Mouse (Mus musculus): Measurements from ENCODE around the gene Atg16l2.

The Atg16l2 gene

DNA sequence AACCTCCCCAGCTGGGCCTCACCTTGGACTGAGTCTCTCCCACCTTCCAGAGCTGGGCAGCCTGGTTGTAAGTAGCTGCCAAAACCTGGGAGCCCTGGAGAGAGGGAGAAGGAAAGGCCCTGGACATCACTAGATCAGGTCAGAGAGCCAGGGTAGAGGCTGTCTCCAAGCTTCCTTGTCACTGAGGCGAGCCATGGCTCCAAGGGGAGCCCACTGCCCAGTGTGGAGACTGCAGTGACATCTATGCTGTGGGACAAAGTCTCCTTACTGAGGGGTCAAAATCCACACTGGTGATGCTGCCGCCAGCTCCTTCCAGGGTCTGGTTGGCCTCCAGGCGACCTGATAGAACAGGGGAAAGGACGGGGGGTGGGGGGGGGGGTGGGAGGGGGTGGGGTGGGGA is 10.0 kb downstream of the Atg16l2 start:
- in situ Hi-C loops (cut with MseI, MboI), result no loop called here

DNA sequence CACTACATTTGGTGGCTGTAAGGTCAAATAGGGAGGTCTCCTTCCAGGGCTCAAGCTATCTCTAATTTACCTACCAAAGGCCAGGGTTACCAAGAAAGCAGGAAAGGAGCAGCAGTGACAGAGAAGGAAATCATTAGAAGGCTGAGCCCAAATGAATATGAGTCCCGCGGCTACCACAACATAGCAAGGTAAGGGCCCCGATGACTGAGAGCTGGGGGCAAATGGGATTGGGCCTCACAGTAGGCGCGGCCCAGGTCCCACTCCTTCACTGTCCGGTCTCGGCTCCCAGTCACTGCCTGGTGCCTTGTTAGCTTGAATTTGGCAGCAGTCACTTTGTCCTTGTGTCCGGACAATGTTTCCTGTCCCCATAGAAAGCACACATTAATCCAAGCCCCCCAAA is 10.4 kb downstream of the Atg16l2 start:
- in situ Hi-C loops (cut with MseI, MboI), result no loop called here

DNA sequence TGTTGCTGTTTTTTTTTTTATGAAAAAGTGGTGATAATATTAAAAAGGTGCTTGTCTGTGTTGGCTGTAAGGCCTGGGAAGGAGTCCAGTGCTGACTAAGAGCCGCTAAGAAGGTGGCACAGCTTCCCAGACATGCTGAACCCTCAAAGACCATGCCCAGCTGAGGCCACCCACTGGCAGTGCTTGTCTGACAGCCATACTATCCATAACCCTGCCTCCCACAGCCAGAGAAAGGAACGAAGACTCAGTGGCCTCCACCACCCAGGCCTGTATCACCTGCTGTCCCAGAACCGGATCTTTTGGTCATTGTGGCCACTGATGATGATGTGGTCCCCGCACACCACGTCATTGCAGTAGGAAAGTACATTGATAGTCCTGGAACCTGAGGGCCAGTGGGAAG is 10.8 kb downstream of the Atg16l2 start:
- in situ Hi-C loops (cut with MseI, MboI), result no loop called here

DNA sequence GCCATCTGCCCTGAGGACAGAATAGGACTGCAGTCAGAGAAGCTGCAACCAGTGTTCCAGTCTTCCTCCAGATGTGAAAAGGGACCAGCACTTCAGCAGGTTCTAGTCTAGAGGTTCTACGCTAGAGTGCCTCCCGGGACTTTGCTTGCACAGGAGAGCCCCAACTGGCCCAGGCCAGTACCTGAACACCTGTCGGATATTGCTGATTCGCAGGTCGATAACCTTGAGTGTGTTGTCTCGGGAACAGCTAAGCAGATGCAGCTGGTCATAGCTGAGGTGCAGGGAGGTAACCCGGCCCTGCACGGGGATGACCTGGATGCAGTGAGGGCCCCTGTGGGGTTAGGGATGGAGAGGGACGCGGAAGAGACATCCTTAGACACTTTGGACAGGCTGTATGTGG is 11.7 kb downstream of the Atg16l2 start:
- in situ Hi-C loops (cut with MseI, MboI), result no loop called here

DNA sequence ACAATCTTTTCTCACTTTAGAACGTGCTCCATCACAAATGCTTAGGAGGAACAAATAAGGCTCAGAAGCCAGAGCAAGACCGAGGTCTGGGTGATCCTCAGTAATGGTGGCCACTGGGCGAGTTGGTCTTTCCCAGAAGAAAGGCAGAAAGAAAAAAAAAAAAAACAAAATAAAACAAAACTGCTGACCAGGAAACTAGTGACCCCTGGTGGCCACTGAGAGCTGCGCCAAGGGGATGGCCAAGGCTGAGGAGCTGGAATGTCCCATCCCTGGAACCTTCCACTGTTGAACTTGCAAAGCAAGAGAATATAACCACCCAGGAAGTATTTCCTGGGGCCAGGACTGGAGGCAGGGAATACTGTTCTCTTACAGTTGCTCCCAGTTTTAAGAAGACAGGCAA is 13.6 kb downstream of the Atg16l2 start:
- in situ Hi-C loops (cut with MseI, MboI), result loop anchor here (10.0 kb wide), 1 partner anchor 224 kb away; no protein-coding TSS in a partner anchor

DNA sequence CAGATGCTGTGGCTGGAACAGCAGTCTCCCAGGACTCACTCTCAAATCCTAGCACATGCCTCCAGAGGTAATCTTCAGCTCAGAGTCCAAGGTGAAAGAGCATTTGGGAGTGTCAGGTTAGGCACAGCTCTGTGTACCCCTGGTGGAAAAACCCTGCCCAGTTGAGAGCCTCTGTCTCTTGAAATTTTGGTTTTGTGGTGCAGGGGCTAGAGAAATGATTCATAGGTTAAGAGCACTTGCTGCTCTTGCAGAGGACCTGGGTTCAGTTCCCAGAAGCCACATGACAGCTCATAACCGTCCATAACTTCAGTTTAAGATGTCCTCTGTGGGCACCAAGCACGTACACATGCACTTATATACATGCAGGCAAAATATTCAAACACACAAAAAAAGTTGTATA is 14.2 kb downstream of the Atg16l2 start:
- in situ Hi-C loops (cut with MseI, MboI), result loop anchor here (10.0 kb wide), 1 partner anchor 223 kb away; no protein-coding TSS in a partner anchor

DNA sequence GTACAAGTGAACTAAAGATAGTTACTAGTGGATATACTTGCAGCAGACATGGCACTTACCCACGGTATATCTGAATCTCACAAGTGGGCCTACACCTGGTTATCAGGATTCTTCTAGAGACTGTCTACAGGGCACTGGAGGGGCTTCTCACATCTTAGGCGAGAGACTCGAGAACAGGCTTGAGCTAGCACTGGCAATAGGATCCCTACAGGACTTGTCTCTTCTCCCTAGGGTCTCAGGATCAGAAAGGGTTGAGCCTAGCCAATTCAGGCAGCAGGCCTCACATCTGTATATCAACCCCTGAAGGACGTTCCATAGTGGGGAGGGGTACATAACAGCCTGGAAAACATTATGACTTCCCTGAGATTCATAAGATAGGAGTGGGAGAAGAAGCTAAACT is 15.2 kb downstream of the Atg16l2 start:
- in situ Hi-C loops (cut with MseI, MboI), result loop anchor here (10.0 kb wide), 1 partner anchor 222 kb away; no protein-coding TSS in a partner anchor

DNA sequence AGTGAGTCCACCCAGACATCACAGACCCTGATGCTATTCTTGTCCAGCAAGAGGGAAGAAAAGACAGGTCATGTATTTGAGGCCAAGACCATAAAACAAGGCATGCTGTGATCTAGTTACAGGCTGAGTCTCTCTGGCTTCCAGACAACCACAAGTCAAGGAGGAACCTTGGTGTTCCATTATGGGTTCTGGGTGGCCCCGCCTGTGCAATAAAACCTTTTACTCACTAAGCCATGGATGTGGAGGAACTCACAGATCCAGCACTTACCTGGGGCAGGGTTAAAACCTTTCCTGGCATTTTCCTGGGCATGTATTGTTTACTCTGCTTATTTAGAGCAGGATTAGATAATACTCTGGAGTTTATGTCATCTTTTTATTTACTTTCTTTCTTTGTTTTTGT is 17.5 kb downstream of the Atg16l2 start:
- in situ Hi-C loops (cut with MseI, MboI), result loop anchor here (10.0 kb wide), 1 partner anchor 220 kb away; no protein-coding TSS in a partner anchor

GRCm38 (mm10) chr7:101282721-101283120 is 19.3 kb downstream of the Atg16l2 start:
- in situ Hi-C loops (cut with MseI, MboI), result loop anchor here (10.0 kb wide), 1 partner anchor 218 kb away; no protein-coding TSS in a partner anchor

GRCm38 (mm10) chr7:101272466-101273160 is 29.4 kb downstream of the Atg16l2 start:
- in situ Hi-C loops (cut with MseI, MboI), result no loop called here

DNA sequence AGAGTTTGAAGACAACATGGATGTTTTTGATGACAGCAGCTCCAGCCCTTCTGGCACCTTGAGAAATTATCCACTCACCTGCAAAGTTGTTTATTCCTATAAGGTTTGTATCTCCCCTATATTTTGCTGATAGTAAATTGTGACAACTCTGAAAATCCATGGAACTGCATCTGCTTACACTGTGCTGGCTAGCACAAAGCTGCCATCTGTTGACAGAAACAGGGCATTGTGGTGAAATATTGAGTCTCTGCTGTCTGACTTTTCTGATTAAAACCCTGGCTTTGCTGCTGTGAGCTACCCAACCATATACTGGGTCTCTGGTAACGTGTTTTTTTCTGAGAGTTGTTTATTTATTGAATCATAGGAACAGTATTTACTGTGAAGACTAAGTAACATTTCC is 30.4 kb downstream of the Atg16l2 start:
- in situ Hi-C loops (cut with MseI, MboI), result no loop called here

GRCm38 (mm10) chr7:101267457-101268259 is 34.4 kb downstream of the Atg16l2 start:
- in situ Hi-C loops (cut with MseI, MboI), result no loop called here

- in situ Hi-C loops (cut with MseI, MboI), result no loop called here
Measured at GRCm38 (mm10) chr7:101263511-101263910, 38.5 kb downstream of the Atg16l2 start.

GRCm38 (mm10) chr7:101261941-101262546 is 40.0 kb downstream of the Atg16l2 start:
- in situ Hi-C loops (cut with MseI, MboI), result no loop called here

- in situ Hi-C loops (cut with MseI, MboI), result no loop called here
Measured at GRCm38 (mm10) chr7:101258482-101258881, 43.6 kb downstream of the Atg16l2 start.

- in situ Hi-C loops (cut with MseI, MboI), result no loop called here
Measured at GRCm38 (mm10) chr7:101253071-101253470, 49.0 kb downstream of the Atg16l2 start.

DNA sequence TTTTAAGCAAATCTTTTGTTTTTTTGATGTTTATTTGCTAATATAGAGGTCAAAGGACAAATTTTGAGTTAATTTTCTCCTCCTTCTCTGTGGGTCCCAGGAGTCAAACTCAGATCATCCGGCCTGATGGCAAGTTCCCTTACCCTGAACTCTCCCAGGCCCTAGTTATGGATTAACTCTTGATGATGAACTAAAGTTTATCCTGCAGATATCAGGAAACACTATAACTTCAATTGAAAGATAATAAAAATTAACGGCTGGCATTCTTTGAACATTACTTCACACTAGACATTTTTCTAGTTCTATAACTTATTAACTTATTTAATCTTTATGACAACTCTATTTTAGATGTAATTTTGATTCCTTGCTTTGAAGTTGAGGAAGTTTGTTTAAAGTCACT is 52.9 kb downstream of the Atg16l2 start:
- in situ Hi-C loops (cut with MseI, MboI), result no loop called here

- in situ Hi-C loops (cut with MseI, MboI), result no loop called here
Measured at GRCm38 (mm10) chr7:101248760-101249159, 53.3 kb downstream of the Atg16l2 start.

DNA sequence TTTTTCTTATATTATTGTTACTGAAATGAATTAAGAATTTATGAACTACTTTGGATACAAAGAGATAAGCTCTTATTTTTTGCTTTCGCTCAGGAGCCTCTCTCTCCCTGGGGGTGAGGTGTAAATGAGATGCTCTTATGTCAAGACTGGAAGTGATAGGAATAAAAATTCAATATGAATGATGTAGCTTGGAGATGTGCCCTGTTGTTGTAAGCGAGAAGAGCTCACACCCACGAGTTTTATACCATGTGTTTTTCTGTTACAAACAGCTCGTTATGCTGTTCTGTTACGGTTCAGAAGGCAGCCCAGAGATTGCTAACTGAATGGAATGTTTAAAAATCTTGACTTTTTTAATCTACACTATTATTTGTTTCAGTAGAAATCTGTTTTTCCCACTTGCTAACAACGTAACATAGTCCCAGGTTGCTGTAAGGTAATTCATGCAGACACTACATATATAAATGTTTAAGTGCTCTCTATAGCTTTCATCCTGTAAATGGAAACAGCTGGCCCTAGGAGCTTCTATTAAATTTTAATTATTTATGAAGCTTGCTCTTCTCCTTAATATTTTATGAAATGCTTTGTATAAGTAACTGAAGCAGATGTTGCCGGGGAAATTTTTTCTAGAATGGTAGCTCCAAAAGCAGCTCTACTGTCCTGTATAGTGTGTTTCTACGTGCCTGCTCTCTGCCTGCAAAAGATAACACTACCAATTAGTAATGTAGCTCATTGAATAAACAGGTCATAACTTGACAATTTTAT is 65.2 kb downstream of the Atg16l2 start:
- in situ Hi-C loops (cut with MseI, MboI), result loop anchor here in 1 of 2 experiments (10.0 kb wide), 1 partner anchor 172 kb away; no protein-coding TSS in a partner anchor

GRCm38 (mm10) chr7:101232716-101233115 is 69.3 kb downstream of the Atg16l2 start:
- in situ Hi-C loops (cut with MseI, MboI), result loop anchor here (5.0 to 10.0 kb wide), 2 partner anchors 168 to 170 kb away; no protein-coding TSS in a partner anchor

- in situ Hi-C loops (cut with MseI, MboI), result loop anchor here (5.0 to 10.0 kb wide), 2 partner anchors 167 to 169 kb away; no protein-coding TSS in a partner anchor
Measured at GRCm38 (mm10) chr7:101231458-101231857, 70.6 kb downstream of the Atg16l2 start.

Data from mouse trophoblast stem cell (cell line).